Mouse (Mus musculus): ENCODE measurements around the gene Pakap. TPM values are rescaled to one million over a fixed set of nuclear protein-coding genes. Genes with fewer than 3 reads are reported as not detected.

Pakap gene
- polyA plus RNA-seq, 1 experiment from 2014 or later: 25.7 TPM

GRCm38 (mm10) chr4:57568268-57569068 lies 489 bp downstream of the Pakap start:
- H3K9ac ChIP-seq (ENCODE audit: low read length): peak overlapping the region; percentile 80
- no peaks in the 10 kb centered on the region for H3K9me3 ChIP-seq (replicated peaks; ENCODE audit: control insufficient read depth, low read length)
- no peak for ATAC-seq (ENCODE audit: insufficient read depth, low FRiP score)
- peak overlapping the region; percentile 75 for H3K27ac ChIP-seq (ENCODE audit: low read length)
- H3K27me3 ChIP-seq (ENCODE audit: control insufficient read depth, insufficient read depth, low read length): no peaks in the 10 kb centered on the region
- peak overlapping the region; percentile 60 for H3K4me3 ChIP-seq (replicated peaks; ENCODE audit: low read length)
- H3K4me1 ChIP-seq (ENCODE audit: control insufficient read depth, insufficient read depth, low read length): no peaks in the 10 kb centered on the region
- 37% methylated on average over 19 of the region's 19 CpGs for WGBS
- H3K4me2 ChIP-seq (ENCODE audit: low read depth, low read length): peak overlapping the region; percentile 83
- H3K36me3 ChIP-seq (ENCODE audit: control insufficient read depth, insufficient read depth, low read length): no peaks in the 10 kb centered on the region

- peak overlapping the region; percentile 80 for H3K9ac ChIP-seq (ENCODE audit: low read length)
These were observed 1.0 kb downstream of the Pakap start for GRCm38 (mm10) chr4:57569069-57569355.

GRCm38 (mm10) chr4:57569711-57570110 lies 1.7 kb downstream of the Pakap start:
- no peak for ATAC-seq (ENCODE audit: insufficient read depth, low FRiP score)
- Histone ChIP-seq H3K27ac (ENCODE audit: low read length) (peak overlapping the region; percentile 75; the same call in 1 of the 2 replicates), H3K4me3 (replicated peaks; ENCODE audit: low read length) (peak overlapping the region; percentile 60), H3K4me2 (ENCODE audit: low read depth, low read length) (peak overlapping the region; percentile 83), H3K4me1 (ENCODE audit: control insufficient read depth, insufficient read depth, low read length) (peaks cover 3% of the 10 kb centered on the region; the same call in 1 of the 2 replicates), H3K9me3 (replicated peaks; ENCODE audit: control insufficient read depth, low read length) (no peaks in the 10 kb centered on the region), H3K36me3 (ENCODE audit: control insufficient read depth, insufficient read depth, low read length) (no peaks in the 10 kb centered on the region), H3K9ac (ENCODE audit: low read length) (peak overlapping the region; percentile 33), H3K27me3 (ENCODE audit: control insufficient read depth, insufficient read depth, low read length) (no peaks in the 10 kb centered on the region)
- 73% methylated on average over 6 of the region's 6 CpGs for WGBS

More at GRCm38 (mm10) chr4:57569069-57569355, 1.0 kb downstream of the Pakap start:
- Histone ChIP-seq H3K9me3 (replicated peaks; ENCODE audit: control insufficient read depth, low read length) (no peaks in the 10 kb centered on the region), H3K4me3 (replicated peaks; ENCODE audit: low read length) (peak overlapping the region; percentile 60), H3K27ac (ENCODE audit: low read length) (peak overlapping the region; percentile 75), H3K27me3 (ENCODE audit: control insufficient read depth, insufficient read depth, low read length) (no peaks in the 10 kb centered on the region), H3K36me3 (ENCODE audit: control insufficient read depth, insufficient read depth, low read length) (no peaks in the 10 kb centered on the region), H3K4me1 (ENCODE audit: control insufficient read depth, insufficient read depth, low read length) (no peaks in the 10 kb centered on the region), H3K4me2 (ENCODE audit: low read depth, low read length) (peak overlapping the region; percentile 83)
- ATAC-seq (ENCODE audit: insufficient read depth, low FRiP score): no peak
- 66% methylated on average over 4 of the region's 4 CpGs for WGBS

- Histone ChIP-seq H3K4me3 (replicated peaks; ENCODE audit: low read length) (no peak overlapping the region), H3K27me3 (ENCODE audit: control insufficient read depth, insufficient read depth, low read length) (no peaks in the 10 kb centered on the region), H3K36me3 (ENCODE audit: control insufficient read depth, insufficient read depth, low read length) (no peaks in the 10 kb centered on the region), H3K9me3 (replicated peaks; ENCODE audit: control insufficient read depth, low read length) (no peaks in the 10 kb centered on the region), H3K27ac (ENCODE audit: low read length) (no peak overlapping the region), H3K4me1 (ENCODE audit: control insufficient read depth, insufficient read depth, low read length) (peaks cover 4% of the 10 kb centered on the region; the same call in 1 of the 2 replicates), H3K4me2 (ENCODE audit: low read depth, low read length) (peak overlapping the region; percentile 83), H3K9ac (ENCODE audit: low read length) (peak overlapping the region; percentile 25; the same call in 1 of the 2 replicates)
- no peak for ATAC-seq (ENCODE audit: insufficient read depth, low FRiP score)
- 77% methylated on average over 3 of the region's 3 CpGs for WGBS
These were observed 2.2 kb downstream of the Pakap start for GRCm38 (mm10) chr4:57570229-57570628.

- 82% methylated on average over 3 of the region's 3 CpGs for WGBS
- no peak overlapping the region for H3K27ac ChIP-seq (ENCODE audit: low read length)
- no peaks in the 10 kb centered on the region for H3K36me3 ChIP-seq (ENCODE audit: control insufficient read depth, insufficient read depth, low read length)
- H3K9ac ChIP-seq (ENCODE audit: low read length): no peak overlapping the region
- H3K4me1 ChIP-seq (ENCODE audit: control insufficient read depth, insufficient read depth, low read length): peaks cover 4% of the 10 kb centered on the region; the same call in 1 of the 2 replicates
- no peaks in the 10 kb centered on the region for H3K27me3 ChIP-seq (ENCODE audit: control insufficient read depth, insufficient read depth, low read length)
- ATAC-seq (ENCODE audit: insufficient read depth, low FRiP score): no peak
- H3K4me2 ChIP-seq (ENCODE audit: low read depth, low read length): no peak overlapping the region
- no peaks in the 10 kb centered on the region for H3K9me3 ChIP-seq (replicated peaks; ENCODE audit: control insufficient read depth, low read length)
- no peak overlapping the region for H3K4me3 ChIP-seq (replicated peaks; ENCODE audit: low read length)
These were observed 6.2 kb downstream of the Pakap start for GRCm38 (mm10) chr4:57574181-57574580.

GRCm38 (mm10) chr4:57574646-57575045 lies 6.7 kb downstream of the Pakap start:
- Histone ChIP-seq H3K27me3 (ENCODE audit: control insufficient read depth, insufficient read depth, low read length) (no peaks in the 10 kb centered on the region), H3K9me3 (replicated peaks; ENCODE audit: control insufficient read depth, low read length) (no peaks in the 10 kb centered on the region), H3K36me3 (ENCODE audit: control insufficient read depth, insufficient read depth, low read length) (no peaks in the 10 kb centered on the region), H3K27ac (ENCODE audit: low read length) (no peak overlapping the region), H3K4me2 (ENCODE audit: low read depth, low read length) (no peak overlapping the region), H3K4me1 (ENCODE audit: control insufficient read depth, insufficient read depth, low read length) (peaks cover 4% of the 10 kb centered on the region; the same call in 1 of the 2 replicates), H3K4me3 (replicated peaks; ENCODE audit: low read length) (no peak overlapping the region), H3K9ac (ENCODE audit: low read length) (no peak overlapping the region)
- no peak for ATAC-seq (ENCODE audit: insufficient read depth, low FRiP score)
- 56% methylated on average over 6 of the region's 6 CpGs for WGBS

- Histone ChIP-seq H3K27ac (ENCODE audit: low read length) (no peak overlapping the region), H3K9ac (ENCODE audit: low read length) (no peak overlapping the region), H3K27me3 (ENCODE audit: control insufficient read depth, insufficient read depth, low read length) (no peaks in the 10 kb centered on the region), H3K4me2 (ENCODE audit: low read depth, low read length) (no peak overlapping the region), H3K4me3 (replicated peaks; ENCODE audit: low read length) (no peak overlapping the region), H3K4me1 (ENCODE audit: control insufficient read depth, insufficient read depth, low read length) (peaks cover 4% of the 10 kb centered on the region; the same call in 1 of the 2 replicates), H3K36me3 (ENCODE audit: control insufficient read depth, insufficient read depth, low read length) (no peaks in the 10 kb centered on the region), H3K9me3 (replicated peaks; ENCODE audit: control insufficient read depth, low read length) (no peaks in the 10 kb centered on the region)
- ATAC-seq (ENCODE audit: insufficient read depth, low FRiP score): no peak
- WGBS: 68% methylated on average over 5 of the region's 5 CpGs
These were observed 7.7 kb downstream of the Pakap start for GRCm38 (mm10) chr4:57575686-57576085.

- no peak for ATAC-seq (ENCODE audit: insufficient read depth, low FRiP score)
- Histone ChIP-seq H3K4me2 (ENCODE audit: low read depth, low read length) (no peak overlapping the region), H3K4me1 (ENCODE audit: control insufficient read depth, insufficient read depth, low read length) (peaks cover 4% of the 10 kb centered on the region; the same call in 1 of the 2 replicates), H3K27ac (ENCODE audit: low read length) (no peak overlapping the region), H3K36me3 (ENCODE audit: control insufficient read depth, insufficient read depth, low read length) (no peaks in the 10 kb centered on the region), H3K9me3 (replicated peaks; ENCODE audit: control insufficient read depth, low read length) (no peaks in the 10 kb centered on the region), H3K9ac (ENCODE audit: low read length) (no peak overlapping the region), H3K27me3 (ENCODE audit: control insufficient read depth, insufficient read depth, low read length) (no peaks in the 10 kb centered on the region), H3K4me3 (replicated peaks; ENCODE audit: low read length) (no peak overlapping the region)
- WGBS: 73% methylated on average over 11 of the region's 11 CpGs
These were observed 8.1 kb downstream of the Pakap start for GRCm38 (mm10) chr4:57576095-57576494.

GRCm38 (mm10) chr4:57579683-57580082 lies 11.7 kb downstream of the Pakap start:
- no peaks in the 10 kb centered on the region for H3K27me3 ChIP-seq (ENCODE audit: control insufficient read depth, insufficient read depth, low read length)
- 77% methylated on average over 10 of the region's 10 CpGs for whole genome bisulfite sequencing
- ATAC-seq (ENCODE audit: insufficient read depth, low FRiP score): no peak

More at GRCm38 (mm10) chr4:57579683-57580082, 11.7 kb downstream of the Pakap start:
- no peak overlapping the region for H3K9ac ChIP-seq (ENCODE audit: low read length)
- peaks cover under 1% of the 10 kb centered on the region; the same call in 1 of the 2 replicates for H3K4me1 ChIP-seq (ENCODE audit: control insufficient read depth, insufficient read depth, low read length)
- no peak overlapping the region for H3K4me2 ChIP-seq (ENCODE audit: low read depth, low read length)
- H3K27ac ChIP-seq (ENCODE audit: low read length): no peak overlapping the region
- no peaks in the 10 kb centered on the region for H3K36me3 ChIP-seq (ENCODE audit: control insufficient read depth, insufficient read depth, low read length)
- H3K4me3 ChIP-seq (replicated peaks; ENCODE audit: low read length): no peak overlapping the region
- H3K9me3 ChIP-seq (replicated peaks; ENCODE audit: control insufficient read depth, low read length): no peaks in the 10 kb centered on the region

All from stomach, embryonic 16.5 days (tissue).